Mouse (Mus musculus) hindbrain, embryonic 12.5 days (tissue): ENCODE measurements around the gene Acvr1. TPM values are rescaled to one million over a fixed set of nuclear protein-coding genes. Genes with fewer than 3 reads are reported as not detected.

ENCODE experiments used
- ATAC-seq: fragments of 200-750 bp; cut with Nextera tagmentation; 2 replicates; pipeline ENCODE4 v1.8.0; 2017; ENCODE audit warnings: moderate TSS enrichment; ENCODE audit not compliant: low FRiP score
- H3K27ac ChIP-seq: fragments of 300-500 bp; sonication (generic); 2 replicates; pipeline ENCODE4 v1.5.1; 2016; ENCODE audit warnings: mild to moderate bottlenecking
- H3K27me3 ChIP-seq: fragments of 300-500 bp; sonication (generic); 2 replicates; pipeline ENCODE4 v1.6.1; 2016; ENCODE audit warnings: mild to moderate bottlenecking
- H3K36me3 ChIP-seq: fragments of 300-500 bp; sonication (generic); 2 replicates; pipeline ENCODE4 v1.6.1; 2016; ENCODE audit warnings: mild to moderate bottlenecking
- H3K4me1 ChIP-seq: fragments of 300-500 bp; sonication (generic); 2 replicates; pipeline ENCODE4 v1.6.1; 2016
- H3K4me2 ChIP-seq: fragments of 300-500 bp; sonication (generic); replicated peaks from 2 replicates; pipeline ENCODE4 v1.6.1; 2016; ENCODE audit warnings: mild to moderate bottlenecking
- H3K4me3 ChIP-seq: fragments of 300-500 bp; sonication (generic); 2 replicates; pipeline ENCODE4 v1.5.1; 2016; ENCODE audit warnings: mild to moderate bottlenecking
- H3K9ac ChIP-seq: fragments of 300-500 bp; sonication (generic); 2 replicates; pipeline ENCODE4 v1.6.1; 2016; ENCODE audit warnings: mild to moderate bottlenecking, moderate library complexity
- H3K9me3 ChIP-seq: fragments of 300-500 bp; sonication (generic); replicated peaks from 2 replicates; pipeline ENCODE4 v1.6.1; 2016; ENCODE audit warnings: mild to moderate bottlenecking
- WGBS: fragments of 180-500 bp; shearing (Covaris S2); methylation state at CpG from one replicate; pipeline ENCODE4 v1.1.7; 2016; 5-methylcytosine and 5-hydroxymethylcytosine counted together
- polyA plus RNA-seq: library from polyadenylated mRNA; unstranded; fragments of >200 nt; fragmentation: Nextera tagmentation; extraction: Ambion mirVana; gene quantifications from 2 replicates; pipeline ENCODE4 v1.2.1, GENCODE M21; 2016

Gene Acvr1
- polyA plus RNA-seq, 1 experiment from 2014 or later = 5.4 TPM

GRCm38 (mm10) chr2:58550488-58550887, 16.5 kb downstream of the Acvr1 start:
- no peak overlapping the region for H3K9ac ChIP-seq
- H3K27me3 ChIP-seq = no peaks in the 10 kb centered on the region
- H3K4me2 ChIP-seq = no peak overlapping the region
- H3K27ac ChIP-seq = no peak overlapping the region
- H3K36me3 ChIP-seq = no peaks in the 10 kb centered on the region
- ATAC-seq = 0 out of 2 replicates have a peak, but pooled peaks have one; percentile 30
- WGBS = 49% methylated on average over 9 of the region's 9 CpGs
- no peaks in the 10 kb centered on the region for H3K9me3 ChIP-seq
- peaks cover 36% of the 10 kb centered on the region for H3K4me1 ChIP-seq
- no peak overlapping the region for H3K4me3 ChIP-seq

GRCm38 (mm10) chr2:58549960-58550359, 17.0 kb downstream of the Acvr1 start:
- Histone ChIP-seq H3K4me3 (no peak overlapping the region), H3K9me3 (no peaks in the 10 kb centered on the region), H3K4me1 (peaks cover 36% of the 10 kb centered on the region), H3K9ac (no peak overlapping the region), H3K27me3 (no peaks in the 10 kb centered on the region), H3K4me2 (no peak overlapping the region), H3K36me3 (no peaks in the 10 kb centered on the region), H3K27ac (no peak overlapping the region)
- WGBS = 57% methylated on average over 6 of the region's 6 CpGs
- 0 out of 2 replicates have a peak, but pooled peaks have one; percentile 35 for ATAC-seq

DNA sequence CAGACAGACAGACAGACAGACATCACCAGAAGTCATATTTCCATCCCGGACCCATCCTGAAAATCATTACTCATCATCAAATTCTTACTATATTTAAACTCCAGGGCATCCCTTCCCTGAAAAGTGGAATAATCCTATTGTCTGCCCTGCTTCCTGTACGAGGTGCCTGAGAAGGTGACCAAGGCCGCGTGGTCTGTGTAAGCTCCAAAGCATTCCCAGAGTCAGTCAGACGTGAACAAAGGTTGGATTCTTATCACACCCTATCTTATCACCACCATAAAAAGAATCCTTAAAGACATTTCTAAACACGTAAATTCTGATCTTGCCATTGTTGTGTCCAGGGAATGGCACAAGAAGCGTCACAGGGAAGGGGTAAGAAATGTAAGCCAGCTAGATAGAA, 18.0 kb downstream of the Acvr1 start:
- Histone ChIP-seq H3K4me2 (no peak overlapping the region), H3K4me1 (peaks cover 33% of the 10 kb centered on the region), H3K36me3 (no peaks in the 10 kb centered on the region), H3K9ac (no peak overlapping the region), H3K27ac (no peak overlapping the region), H3K27me3 (no peaks in the 10 kb centered on the region), H3K9me3 (no peaks in the 10 kb centered on the region), H3K4me3 (no peak overlapping the region)
- no peak for ATAC-seq
- WGBS = 85% methylated on average over 7 of the region's 7 CpGs

DNA sequence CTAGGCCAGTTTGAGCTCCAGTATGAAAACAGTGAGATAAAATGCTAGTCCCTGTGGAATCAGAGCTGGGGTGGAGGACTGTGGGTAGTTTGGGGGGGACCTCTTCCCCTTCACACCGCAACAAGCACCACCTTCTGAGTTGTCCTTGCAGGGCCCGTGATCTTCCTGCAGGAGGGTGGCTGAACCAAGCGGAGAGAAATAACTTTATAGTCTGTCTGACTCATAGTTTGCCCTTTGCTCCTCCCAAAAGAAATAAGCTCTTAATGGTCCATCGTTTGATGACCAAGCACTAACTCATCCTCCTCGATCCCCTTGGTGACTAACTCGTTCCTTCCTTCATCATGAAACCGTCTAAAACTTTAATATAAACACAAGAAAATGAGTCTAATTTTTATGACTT, 20.7 kb downstream of the Acvr1 start:
- no peak for ATAC-seq
- H3K27ac ChIP-seq = no peak overlapping the region
- no peaks in the 10 kb centered on the region for H3K27me3 ChIP-seq
- peaks cover 20% of the 10 kb centered on the region for H3K4me1 ChIP-seq
- H3K9ac ChIP-seq = no peak overlapping the region
- no peak overlapping the region for H3K4me2 ChIP-seq
- 91% methylated on average over 7 of the region's 7 CpGs for WGBS
- no peaks in the 10 kb centered on the region for H3K9me3 ChIP-seq
- H3K36me3 ChIP-seq = no peaks in the 10 kb centered on the region
- no peak overlapping the region for H3K4me3 ChIP-seq

- no peaks in the 10 kb centered on the region for H3K36me3 ChIP-seq
- 93% methylated on average over 6 of the region's 6 CpGs for WGBS
- no peak for ATAC-seq
These were observed 22.6 kb downstream of the Acvr1 start for GRCm38 (mm10) chr2:58544368-58544767.

GRCm38 (mm10) chr2:58543252-58543651, 23.7 kb downstream of the Acvr1 start:
- no peak overlapping the region for H3K4me2 ChIP-seq
- no peak overlapping the region for H3K27ac ChIP-seq
- peaks cover 2% of the 10 kb centered on the region; the same call in 1 of the 2 replicates for H3K4me1 ChIP-seq
- no peaks in the 10 kb centered on the region for H3K36me3 ChIP-seq
- H3K9ac ChIP-seq = no peak overlapping the region
- no peak for ATAC-seq
- no peaks in the 10 kb centered on the region for H3K9me3 ChIP-seq
- H3K4me3 ChIP-seq = no peak overlapping the region
- H3K27me3 ChIP-seq = no peaks in the 10 kb centered on the region
- WGBS = 91% methylated on average over 5 of the region's 5 CpGs

More at GRCm38 (mm10) chr2:58544368-58544767, 22.6 kb downstream of the Acvr1 start:
- Histone ChIP-seq H3K4me1 (peaks cover 3% of the 10 kb centered on the region), H3K27me3 (no peaks in the 10 kb centered on the region), H3K4me2 (no peak overlapping the region), H3K4me3 (no peak overlapping the region), H3K9ac (no peak overlapping the region), H3K9me3 (no peaks in the 10 kb centered on the region), H3K27ac (no peak overlapping the region)

- Histone ChIP-seq H3K9ac (no peak overlapping the region), H3K9me3 (no peaks in the 10 kb centered on the region), H3K27me3 (no peaks in the 10 kb centered on the region), H3K4me2 (no peak overlapping the region), H3K4me3 (no peak overlapping the region), H3K36me3 (peaks cover 3% of the 10 kb centered on the region; the same call in 1 of the 2 replicates), H3K27ac (no peak overlapping the region), H3K4me1 (peaks cover 19% of the 10 kb centered on the region)
- ATAC-seq = no peak
- 92% methylated on average over 6 of the region's 6 CpGs for WGBS
These were observed 28.8 kb downstream of the Acvr1 start for GRCm38 (mm10) chr2:58538196-58538595.

DNA sequence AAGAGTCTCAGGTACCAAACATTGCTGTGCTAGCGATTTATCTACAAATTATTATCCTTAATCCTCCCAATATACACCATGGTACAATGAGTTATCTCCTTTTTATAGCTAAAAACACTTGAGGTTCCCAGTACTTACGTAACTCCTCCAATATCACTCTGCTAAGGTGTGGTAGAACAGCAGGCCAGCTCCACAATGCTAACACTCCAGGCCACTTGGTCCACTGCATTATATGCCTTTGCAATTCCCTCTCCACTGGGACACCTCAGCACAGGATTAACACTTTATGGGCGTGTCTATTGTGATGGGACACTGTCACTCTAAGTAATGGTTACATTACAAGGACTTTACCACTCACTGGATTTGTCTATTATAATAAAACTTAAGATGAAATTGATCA, 30.2 kb downstream of the Acvr1 start:
- Histone ChIP-seq H3K4me3 (no peak overlapping the region), H3K27me3 (no peaks in the 10 kb centered on the region), H3K27ac (no peak overlapping the region), H3K9me3 (no peaks in the 10 kb centered on the region), H3K9ac (no peak overlapping the region), H3K4me1 (peaks cover 31% of the 10 kb centered on the region), H3K4me2 (no peak overlapping the region), H3K36me3 (peaks cover 3% of the 10 kb centered on the region; the same call in 1 of the 2 replicates)
- 95% methylated on average over 3 of the region's 3 CpGs for WGBS
- no peak for ATAC-seq

GRCm38 (mm10) chr2:58535233-58535632, 31.7 kb downstream of the Acvr1 start:
- Histone ChIP-seq H3K4me1 (peaks cover 38% of the 10 kb centered on the region), H3K27me3 (no peaks in the 10 kb centered on the region), H3K9me3 (no peaks in the 10 kb centered on the region), H3K4me2 (no peak overlapping the region), H3K4me3 (no peak overlapping the region), H3K27ac (no peak overlapping the region), H3K9ac (no peak overlapping the region), H3K36me3 (peaks cover 3% of the 10 kb centered on the region; the same call in 1 of the 2 replicates)
- 82% methylated on average over 8 of the region's 8 CpGs for WGBS
- ATAC-seq = no peak

DNA sequence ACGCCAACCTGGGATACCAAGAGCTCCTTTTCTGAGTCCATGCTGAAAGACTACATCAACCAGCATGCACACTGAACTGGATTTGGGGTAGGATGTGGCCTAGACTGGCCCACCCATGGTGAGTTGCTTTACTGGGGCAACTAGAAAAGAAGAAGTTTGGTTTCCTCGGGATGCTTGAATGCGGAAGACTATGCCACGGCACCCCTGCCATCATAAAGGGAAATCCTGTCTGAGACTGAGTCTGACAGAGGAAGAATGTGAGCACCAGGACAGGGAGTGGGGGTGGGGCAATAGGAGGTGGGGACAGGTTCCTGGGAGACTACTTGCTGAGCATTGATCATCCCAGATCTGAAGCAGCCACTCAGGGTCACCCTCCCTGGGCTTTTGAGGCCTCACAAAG, 32.6 kb downstream of the Acvr1 start:
- H3K27ac ChIP-seq = peak overlapping the region; percentile 68; the same call in 1 of the 2 replicates
- peaks cover 47% of the 10 kb centered on the region for H3K4me1 ChIP-seq

DNA sequence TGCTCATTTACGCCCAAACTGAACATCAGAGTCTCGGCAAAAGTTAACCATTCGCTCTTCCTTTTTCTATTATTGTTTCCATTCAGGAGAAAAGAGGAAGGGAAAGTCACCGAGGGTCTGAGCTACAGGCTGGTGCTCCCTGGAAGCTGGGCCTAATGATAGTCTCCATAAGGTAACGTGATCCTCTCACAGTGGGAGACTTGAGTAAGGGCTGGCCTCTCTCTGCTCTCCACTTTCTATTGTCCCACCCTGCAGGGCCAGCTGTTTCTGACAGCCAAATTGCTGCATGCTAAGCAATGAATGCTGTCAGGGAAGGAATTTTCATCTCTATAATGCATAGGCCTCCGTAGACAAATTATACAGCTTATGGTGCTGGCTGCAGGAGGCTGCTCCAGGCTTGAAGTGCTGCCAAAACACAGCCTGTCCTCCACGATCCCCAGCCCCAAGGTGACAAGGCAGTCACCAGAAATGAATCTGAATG, 33.4 kb downstream of the Acvr1 start:
- no peak overlapping the region for H3K9ac ChIP-seq
- peak; percentile 74 for ATAC-seq
- WGBS = 11% methylated on average over 7 of the region's 7 CpGs
- 0 out of 2 replicates have a peak overlapping the region, but pooled peaks have one; percentile 6 for H3K4me2 ChIP-seq
- no peaks in the 10 kb centered on the region for H3K9me3 ChIP-seq
- no peak overlapping the region for H3K4me3 ChIP-seq
- H3K4me1 ChIP-seq = peaks cover 49% of the 10 kb centered on the region
- peak overlapping the region; percentile 68 for H3K27ac ChIP-seq
- peaks cover 3% of the 10 kb centered on the region; the same call in 1 of the 2 replicates for H3K36me3 ChIP-seq
- no peaks in the 10 kb centered on the region for H3K27me3 ChIP-seq

More for the DNA sequence above, 32.6 kb downstream of the Acvr1 start:
- Histone ChIP-seq H3K9ac (no peak overlapping the region), H3K36me3 (peaks cover 3% of the 10 kb centered on the region; the same call in 1 of the 2 replicates), H3K4me3 (no peak overlapping the region), H3K9me3 (no peaks in the 10 kb centered on the region), H3K4me2 (no peak overlapping the region), H3K27me3 (no peaks in the 10 kb centered on the region)
- 71% methylated on average over 4 of the region's 4 CpGs for WGBS
- ATAC-seq = no peak

GRCm38 (mm10) chr2:58532260-58532850, 34.6 kb downstream of the Acvr1 start:
- H3K27me3 ChIP-seq = no peaks in the 10 kb centered on the region
- peak; percentile 87 for ATAC-seq
- peaks cover 52% of the 10 kb centered on the region for H3K4me1 ChIP-seq
- H3K4me2 ChIP-seq = peak overlapping the region; percentile 38
- H3K27ac ChIP-seq = peak overlapping the region; percentile 71
- no peak overlapping the region for H3K9ac ChIP-seq
- peaks cover 3% of the 10 kb centered on the region; the same call in 1 of the 2 replicates for H3K36me3 ChIP-seq
- no peaks in the 10 kb centered on the region for H3K9me3 ChIP-seq
- no peak overlapping the region for H3K4me3 ChIP-seq
- WGBS = 22% methylated on average over 9 of the region's 10 CpGs

DNA sequence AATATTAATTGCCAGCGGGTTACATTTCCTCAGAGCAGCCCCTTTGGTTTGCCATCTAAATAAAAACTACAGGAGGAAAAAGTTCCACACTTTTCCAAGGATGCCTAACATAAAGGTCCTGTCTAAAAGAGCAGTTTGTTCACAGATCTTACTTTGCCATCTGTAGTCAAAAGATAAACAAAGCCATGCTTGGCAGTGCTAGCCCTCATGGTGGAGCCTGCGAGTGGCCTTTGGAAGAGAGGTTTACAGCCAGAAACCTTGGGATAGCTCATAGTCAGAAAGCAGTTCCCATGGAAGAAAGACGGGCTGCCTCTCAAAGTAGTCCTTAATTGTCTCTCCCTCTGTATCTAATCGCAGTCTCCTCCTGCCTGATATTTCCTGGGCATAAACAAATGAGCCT, 36.4 kb downstream of the Acvr1 start:
- Histone ChIP-seq H3K4me2 (no peak overlapping the region), H3K9ac (no peak overlapping the region), H3K27ac (no peak overlapping the region), H3K27me3 (no peaks in the 10 kb centered on the region), H3K36me3 (no peaks in the 10 kb centered on the region), H3K4me3 (no peak overlapping the region), H3K4me1 (peaks cover 52% of the 10 kb centered on the region), H3K9me3 (no peaks in the 10 kb centered on the region)
- 73% methylated on average over 4 of the region's 4 CpGs for WGBS
- ATAC-seq = no peak
